Mouse (Mus musculus) ES-E14 (cell line): ENCODE measurements around the gene Tmem117. TPM values are rescaled to one million over a fixed set of nuclear protein-coding genes. Genes with fewer than 3 reads are reported as not detected.
A peak's percentile ranks its signal among the peaks of the same experiment; 100 is the strongest.

Experiments used
- DNase-seq: peaks from one replicate; pipeline ENCODE4 v3.0.0-alpha.2; 2013; ENCODE audit warnings: low read depth, low spot score
- H3K27ac ChIP-seq: 2 replicates; pipeline ENCODE4 v1.5.1; 2012; ENCODE audit warnings: low read depth, mild to moderate bottlenecking, low read length, moderate library complexity, mixed read lengths; ENCODE audit not compliant: poor library complexity, insufficient read depth, severe bottlenecking
- H3K36me3 ChIP-seq: 2 replicates; pipeline ENCODE4 v1.6.1; 2012; ENCODE audit warnings: mild to moderate bottlenecking, low read length, moderate library complexity, mixed read lengths; ENCODE audit not compliant: control insufficient read depth, poor library complexity, insufficient read depth, severe bottlenecking
- H3K4me1 ChIP-seq, 2 experiments: fragments of 150-350 bp in 1 of 2; sonication (generic) in 1 of 2; 2 replicates each; pipeline ENCODE4 v1.6.1; 2012; ENCODE audit warnings: low read length in 2 of 2, mild to moderate bottlenecking in 1 of 2, mixed read lengths in 1 of 2; ENCODE audit not compliant: control insufficient read depth in 2 of 2, insufficient read depth in 2 of 2, poor library complexity in 1 of 2
- H3K4me3 ChIP-seq, 2 experiments: fragments of 150-350 bp in 1 of 2; sonication (generic) in 1 of 2; 2 replicates each; pipeline ENCODE4 v1.5.1; 2012; ENCODE audit warnings: low read length in 2 of 2, low read depth in 1 of 2, mild to moderate bottlenecking in 1 of 2, mixed read lengths in 1 of 2; ENCODE audit not compliant: insufficient read depth in 1 of 2, poor library complexity in 1 of 2, severe bottlenecking in 1 of 2
- H3K9ac ChIP-seq: 2 replicates; pipeline ENCODE4 v1.6.1; 2012; ENCODE audit warnings: low read depth, mild to moderate bottlenecking, low read length, mixed read lengths; ENCODE audit not compliant: poor library complexity, insufficient read depth, severe bottlenecking
- H3K9me3 ChIP-seq: fragments of 150-350 bp; sonication (generic); 2 replicates; pipeline ENCODE4 v1.6.1; 2012; ENCODE audit warnings: low read depth, mild to moderate bottlenecking, low read length; ENCODE audit not compliant: control insufficient read depth, insufficient read depth
- CHD2 ChIP-seq: IDR thresholded peaks from 2 replicates; pipeline ENCODE4 v1.6.1; 2014; ENCODE audit warnings: mild to moderate bottlenecking, low read depth, low read length, inconsistent platforms
- HCFC1 ChIP-seq: IDR thresholded peaks from 2 replicates; pipeline ENCODE4 v1.6.1; 2012; ENCODE audit warnings: low read length, inconsistent platforms, borderline replicate concordance; ENCODE audit not compliant: insufficient read depth
- MAFK ChIP-seq: IDR thresholded peaks from 2 replicates; pipeline ENCODE4 v1.6.1; 2014; ENCODE audit warnings: mild to moderate bottlenecking, low read depth, low read length, inconsistent platforms; ENCODE audit not compliant: insufficient read depth
- ZC3H11A ChIP-seq: IDR thresholded peaks from 2 replicates; pipeline ENCODE4 v1.6.1; 2012; ENCODE audit warnings: low read depth, mild to moderate bottlenecking, inconsistent platforms, low read length, borderline replicate concordance
- ZNF384 ChIP-seq: IDR thresholded peaks from 2 replicates; pipeline ENCODE4 v1.6.1; 2012; ENCODE audit warnings: low read depth, low read length, inconsistent platforms
- in situ Hi-C, 2 experiments: fragments of 600-800 bp; cut with MboI; formaldehyde crosslinking; loops; one replicate each; pipeline ENCODE4 v1.15.1; 2025; ENCODE audit warnings: low sequenced_read_pairs in 2 of 2, inconsistent platforms in 1 of 2; ENCODE audit not compliant: unreplicated experiment in 2 of 2
- total RNA-seq: library from RNA; depleted of rRNA; stranded (reverse); fragments of 300-350 nt; gene quantifications from 2 replicates; pipeline ENCODE4 v1.2.3, GENCODE M21; 2012

Gene Tmem117
- total RNA-seq, 1 experiment: 0.71 TPM

- Histone ChIP-seq H3K4me3 (no peak overlapping the region), H3K9me3 (no peaks in the 10 kb centered on the region), H3K4me1 (no peaks in the 10 kb centered on the region; a peak in 1 of 4 replicates), H3K27ac (no peak overlapping the region), H3K9ac (no peak overlapping the region), H3K36me3 (no peaks in the 10 kb centered on the region)
- in situ Hi-C loops: no loop called here
- TF ChIP-seq ZNF384 (no peak), CHD2 (no peak), HCFC1 (no peak), ZC3H11A (no peak), MAFK (no peak)
- DNase-seq: no peak
These were observed 182.5 kb downstream of the Tmem117 start for GRCm38 (mm10) chr15:94811550-94811949.

- TF ChIP-seq CHD2 (no peak), MAFK (peak; percentile 52; the same call in 1 of the 2 replicates)
- H3K4me3 ChIP-seq: no peak overlapping the region
- no peaks in the 10 kb centered on the region for H3K36me3 ChIP-seq
- no peaks in the 10 kb centered on the region; a peak in 1 of 4 replicates for H3K4me1 ChIP-seq
- in situ Hi-C loops: no loop called here
- H3K9me3 ChIP-seq: no peaks in the 10 kb centered on the region
- no peak overlapping the region for H3K27ac ChIP-seq
- no peak overlapping the region for H3K9ac ChIP-seq
- peak; percentile 22 for DNase-seq
These were observed 185.4 kb downstream of the Tmem117 start for GRCm38 (mm10) chr15:94814213-94815100.

- Histone ChIP-seq H3K4me3 (0 out of 4 replicates have a peak overlapping the region, but pooled peaks of 1 of the 2 experiments have one; percentile 6), H3K9me3 (no peaks in the 10 kb centered on the region), H3K4me1 (no peaks in the 10 kb centered on the region), H3K27ac (no peak overlapping the region), H3K9ac (no peak overlapping the region), H3K36me3 (no peaks in the 10 kb centered on the region)
- no peak for DNase-seq
- in situ Hi-C loops: no loop called here
- TF ChIP-seq MAFK (no peak), HCFC1 (no peak), CHD2 (no peak), ZNF384 (no peak), ZC3H11A (no peak)
These were observed 206.6 kb downstream of the Tmem117 start for GRCm38 (mm10) chr15:94835634-94836033.

DNA sequence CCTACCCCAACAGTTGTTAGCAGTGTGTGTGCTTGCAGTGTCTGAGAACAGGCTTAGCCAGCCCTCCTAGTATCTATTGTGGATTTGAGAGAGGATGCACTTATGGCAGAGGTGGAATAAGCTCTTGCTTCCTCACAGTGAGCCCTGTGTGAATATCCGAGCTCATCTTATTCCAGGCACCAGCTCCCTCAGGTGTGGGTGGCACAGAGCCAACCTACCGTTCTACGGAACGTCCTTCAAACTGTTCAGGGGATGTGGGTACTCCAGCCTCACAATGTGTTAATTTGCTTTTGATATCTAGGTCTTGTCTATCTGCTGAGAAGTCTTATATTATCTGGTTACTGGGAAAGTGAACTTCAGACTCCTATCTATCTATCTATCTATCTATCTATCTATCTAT, 209.6 kb downstream of the Tmem117 start:
- TF ChIP-seq ZC3H11A: no peak
- no peak for TF ChIP-seq CHD2
- TF ChIP-seq ZNF384: no peak
- no peak for TF ChIP-seq HCFC1
- TF ChIP-seq MAFK: no peak
- Histone ChIP-seq H3K4me1 (no peaks in the 10 kb centered on the region), H3K36me3 (no peaks in the 10 kb centered on the region), H3K9me3 (no peaks in the 10 kb centered on the region), H3K4me3 (no peak overlapping the region), H3K27ac (no peak overlapping the region), H3K9ac (no peak overlapping the region)
- in situ Hi-C loops: no loop called here
- DNase-seq: no peak
